Mouse (Mus musculus) right cerebral cortex, postnatal 10 days (tissue): ENCODE measurements around the gene Gm20878.
"Not testable (repeated sequence)": the region's sequence is repeated elsewhere in the genome, so short reads cannot be mapped to it uniquely, and the experiment has no call there.

ENCODE experiments used
- DNase-seq, 2 experiments: peaks; one replicate each; pipeline ENCODE4 v3.0.0; 2021; ENCODE audit warnings: low spot score in 2 of 2

The Gm20878 gene

GRCm38 (mm10) chr4:41941272-41941671 lies at the start of gene Gm20878:
Gene Gm20878 (plus strand): TSS chr4:41941572.
- not testable (repeated sequence) for DNase-seq

- not testable (repeated sequence) for DNase-seq
These were observed 38.1 kb upstream of the Gm20878 start, which contains the start of gene Gm21541 for GRCm38 (mm10) chr4:41903310-41903709. Gene Gm21541 (plus strand): TSS chr4:41903610.

- not testable (repeated sequence) for DNase-seq
These were observed 24.4 kb downstream of the Gm20878 start, which contains the start of gene Fam205a4 for GRCm38 (mm10) chr4:41965758-41966157. Gene Fam205a4 (plus strand): TSS chr4:41966058.
